ENCODE assay signal across 30 mouse cellular contexts in the genomic region with DNA sequence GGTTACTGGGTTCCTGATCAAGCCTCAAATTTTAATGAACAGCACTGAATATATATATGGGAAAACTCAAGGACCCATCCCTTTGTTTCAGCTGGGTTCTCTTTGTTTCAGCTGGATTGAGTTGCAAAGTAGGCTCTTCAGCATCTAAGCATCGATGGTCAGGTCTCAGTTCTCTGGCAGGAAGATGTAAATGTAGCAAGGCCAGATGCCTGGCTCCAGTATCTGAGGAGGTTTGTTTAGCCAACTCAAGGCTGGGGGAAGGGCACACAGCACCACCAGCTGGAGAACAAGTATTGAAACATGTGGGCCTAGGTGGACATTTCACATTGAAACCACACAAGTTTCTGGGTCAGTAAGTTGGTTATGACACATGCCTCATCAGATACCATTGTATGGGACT. TPM values are rescaled to one million over a fixed set of nuclear protein-coding genes. Genes with fewer than 3 reads are reported as not detected.
DNase-seq lines count a peak whose midpoint lies in the region; ATAC-seq lines count a peak whose summit lies in the region.
"Had no signal": no experiment of that assay in that cellular context is flagged by ENCODE, and none has a peak within 500 bp of the region (broad histone marks: within the 10 kb centered on the region; RNA-seq: fewer than 3 reads in every experiment).

No protein-coding gene starts in this region.

- WGBS in heart, embryonic 10.5 days: 91% methylated on average over 1 of the region's 1 CpGs
- 80% methylated on average over 1 of the region's 1 CpGs for WGBS in kidney, embryonic 15.5 days

- DNase-seq in heart, adult 11 months: peak; percentile 60
- no peak for DNase-seq in heart, embryonic 10.5 days (ENCODE audit: low spot score)
- DNase-seq in ES-CJ7 (ENCODE audit: low read depth, low spot score): peak; percentile 95
- peak; percentile 92 for DNase-seq in R1 (ENCODE audit: low read depth, low spot score)
- DNase-seq in lung, adult 18-20 months: no peak
- DNase-seq: adrenal gland, postnatal 10 days; B cell, adult 2 months; cerebellum, adult 11 months; cerebellum, adult 2 months; cerebellum, adult 9-11 months; cerebellum, postnatal 25 days; gastrocnemius, postnatal 10 days; gastrocnemius, postnatal 36 days; heart, postnatal 10 days; heart, postnatal 36 days; kidney, adult 11 months had no signal

- no peaks in the 10 kb centered on the region for H3K36me3 ChIP-seq in heart, embryonic 10.5 days
- no peaks in the 10 kb centered on the region for H3K36me3 ChIP-seq in kidney, embryonic 15.5 days
- H3K36me3 ChIP-seq: embryonic facial prominence, embryonic 10.5 days; embryonic facial prominence, embryonic 13.5 days; forebrain, embryonic 12.5 days; forebrain, embryonic 15.5 days; G1E; heart, embryonic 12.5 days; heart, embryonic 15.5 days; hindbrain, embryonic 10.5 days; hindbrain, embryonic 13.5 days; intestine, embryonic 15.5 days had no signal

- no peaks in the 10 kb centered on the region for H3K9me3 ChIP-seq in heart, embryonic 10.5 days
- H3K9me3 ChIP-seq in kidney, embryonic 15.5 days (replicated peaks): no peaks in the 10 kb centered on the region
- H3K9me3 ChIP-seq: embryonic facial prominence, embryonic 10.5 days; forebrain, embryonic 12.5 days; forebrain, embryonic 15.5 days; G1E; heart, embryonic 12.5 days; heart, embryonic 15.5 days; hindbrain, embryonic 10.5 days; hindbrain, embryonic 13.5 days; intestine, embryonic 15.5 days had no signal

- no peaks in the 10 kb centered on the region for H3K4me1 ChIP-seq in heart, embryonic 10.5 days
- no peaks in the 10 kb centered on the region for H3K4me1 ChIP-seq in kidney, embryonic 15.5 days
- H3K4me1 ChIP-seq: embryonic facial prominence, embryonic 10.5 days; embryonic facial prominence, embryonic 13.5 days; forebrain, embryonic 12.5 days; forebrain, embryonic 15.5 days; heart, embryonic 12.5 days; heart, embryonic 15.5 days; hindbrain, embryonic 10.5 days; hindbrain, embryonic 13.5 days; intestine, embryonic 15.5 days had no signal

- H3K27ac ChIP-seq in heart, embryonic 10.5 days: no peak overlapping the region
- no peak overlapping the region for H3K27ac ChIP-seq in kidney, embryonic 15.5 days
- H3K27ac ChIP-seq: embryonic facial prominence, embryonic 10.5 days; embryonic facial prominence, embryonic 13.5 days; forebrain, embryonic 12.5 days; forebrain, embryonic 15.5 days; heart, embryonic 15.5 days; hindbrain, embryonic 10.5 days; hindbrain, embryonic 13.5 days; intestine, embryonic 15.5 days had no signal

- no peak for ATAC-seq in kidney, embryonic 15.5 days (replicated peaks; ENCODE audit: low FRiP score)
- ATAC-seq: forebrain, embryonic 15.5 days; hindbrain, embryonic 16.5 days; intestine, embryonic 15.5 days had no signal

- no peak overlapping the region for H3K4me2 ChIP-seq in kidney, embryonic 15.5 days
- H3K4me2 ChIP-seq: embryonic facial prominence, embryonic 13.5 days; forebrain, embryonic 12.5 days; forebrain, embryonic 15.5 days; heart, embryonic 12.5 days; heart, embryonic 15.5 days; hindbrain, embryonic 13.5 days; intestine, embryonic 15.5 days had no signal

- no peak overlapping the region for H3K9ac ChIP-seq in kidney, embryonic 15.5 days
- H3K9ac ChIP-seq: embryonic facial prominence, embryonic 13.5 days; forebrain, embryonic 12.5 days; forebrain, embryonic 15.5 days; heart, embryonic 12.5 days; heart, embryonic 15.5 days; hindbrain, embryonic 13.5 days; intestine, embryonic 15.5 days had no signal

- no peak overlapping the region for H3K4me3 ChIP-seq in heart, embryonic 10.5 days
- no peak overlapping the region for H3K4me3 ChIP-seq in kidney, embryonic 15.5 days (replicated peaks)
- H3K4me3 ChIP-seq: embryonic facial prominence, embryonic 10.5 days; embryonic facial prominence, embryonic 13.5 days; erythroblast, embryonic 14.5 days; forebrain, embryonic 12.5 days; forebrain, embryonic 15.5 days; heart, embryonic 12.5 days; heart, embryonic 15.5 days; hindbrain, embryonic 10.5 days; hindbrain, embryonic 13.5 days; intestine, embryonic 15.5 days had no signal

- no peaks in the 10 kb centered on the region for H3K27me3 ChIP-seq in heart, embryonic 10.5 days (ENCODE audit: insufficient read depth, poor library complexity, severe bottlenecking)
- no peaks in the 10 kb centered on the region for H3K27me3 ChIP-seq in kidney, embryonic 15.5 days
- H3K27me3 ChIP-seq: CH12.LX; embryonic facial prominence, embryonic 13.5 days; forebrain, embryonic 12.5 days; forebrain, embryonic 15.5 days; heart, embryonic 12.5 days; heart, embryonic 15.5 days; hindbrain, embryonic 13.5 days; intestine, embryonic 15.5 days had no signal

RNA-seq across cellular contexts. Expression of gene C330021F23Rik, which starts 15.6 kb away (rescaled TPM):
- polyA plus RNA-seq in heart, embryonic 10.5 days (2016; fragmentation: Nextera tagmentation; extraction: Ambion mirVana): 3.8 and 5.0 TPM in 2 replicates
- polyA plus RNA-seq in kidney, embryonic 15.5 days (2015; fragmentation: Nextera tagmentation; extraction: Ambion mirVana): 7.5 and 8.3 TPM in 2 replicates
- polyA plus RNA-seq: erythroblast, embryonic 14.5 days; G1E had no signal

RNA-seq across cellular contexts. Expression of gene Camsap3, which starts 34.9 kb away (rescaled TPM):
- 2.3 and 3.9 TPM in 2 replicates for polyA plus RNA-seq in heart, embryonic 10.5 days (2016; fragmentation: Nextera tagmentation; extraction: Ambion mirVana)
- polyA plus RNA-seq in kidney, embryonic 15.5 days (2015; fragmentation: Nextera tagmentation; extraction: Ambion mirVana): 14.1 and 15.8 TPM in 2 replicates
- polyA plus RNA-seq: G1E had no signal

RNA-seq across cellular contexts. Expression of gene Pnpla6, which starts 37.1 kb away (rescaled TPM):
- 18.3 and 19.7 TPM in 2 replicates for polyA plus RNA-seq in heart, embryonic 10.5 days (2016; fragmentation: Nextera tagmentation; extraction: Ambion mirVana)
- polyA plus RNA-seq in kidney, embryonic 15.5 days (2015; fragmentation: Nextera tagmentation; extraction: Ambion mirVana): 29.4 and 38.3 TPM in 2 replicates

RNA-seq across cellular contexts. Expression of gene Mcoln1, which starts 52.0 kb away (rescaled TPM):
- 55.2 and 60.1 TPM in 2 replicates for polyA plus RNA-seq in heart, embryonic 10.5 days (2016; fragmentation: Nextera tagmentation; extraction: Ambion mirVana)
- polyA plus RNA-seq in kidney, embryonic 15.5 days (2015; fragmentation: Nextera tagmentation; extraction: Ambion mirVana): 56.0 and 57.1 TPM in 2 replicates

RNA-seq across cellular contexts. Expression of gene Zfp358, which starts 59.3 kb away (rescaled TPM):
- 35.0 and 41.7 TPM in 2 replicates for polyA plus RNA-seq in heart, embryonic 10.5 days (2016; fragmentation: Nextera tagmentation; extraction: Ambion mirVana)
- polyA plus RNA-seq in kidney, embryonic 15.5 days (2015; fragmentation: Nextera tagmentation; extraction: Ambion mirVana): 47.3 and 50.0 TPM in 2 replicates

Comparison
In these comparisons a context has a peak if more than half of its experiments do, and no peak if none do; other contexts are left out.
1. DNase-seq: peak in heart, adult 11 months (single experiment), ES-CJ7 (single experiment) and R1 (single experiment); none in heart, embryonic 10.5 days (single experiment) and lung, adult 18-20 months (0 of 2).